Mouse (Mus musculus) limb, embryonic 10.5 days (tissue): Measurements from ENCODE around the gene Mogat1. TPM values are rescaled to one million over a fixed set of nuclear protein-coding genes. Genes with fewer than 3 reads are reported as not detected.
"Not testable (repeated sequence)": the region's sequence is repeated elsewhere in the genome, so short reads cannot be mapped to it uniquely, and the experiment has no call there.

ENCODE experiments used
- DNase-seq: peaks from one replicate; pipeline ENCODE4 v3.0.0-alpha.2; 2017; ENCODE audit warnings: low spot score
- H3K27ac ChIP-seq: fragments of 300-500 bp; sonication (generic); 2 replicates; pipeline ENCODE4 v1.5.1; 2016; ENCODE audit warnings: mild to moderate bottlenecking
- H3K27me3 ChIP-seq: fragments of 300-500 bp; sonication (generic); 2 replicates; pipeline ENCODE4 v1.6.1; 2016; ENCODE audit warnings: low read depth, mild to moderate bottlenecking; ENCODE audit not compliant: poor library complexity, severe bottlenecking
- H3K36me3 ChIP-seq: fragments of 300-500 bp; sonication (generic); 2 replicates; pipeline ENCODE4 v1.6.1; 2016; ENCODE audit warnings: mild to moderate bottlenecking, moderate library complexity
- H3K4me1 ChIP-seq: fragments of 300-500 bp; sonication (generic); 2 replicates; pipeline ENCODE4 v1.6.1; 2016
- H3K4me3 ChIP-seq: fragments of 300-500 bp; sonication (generic); 2 replicates; pipeline ENCODE4 v1.5.1; 2016; ENCODE audit warnings: mild to moderate bottlenecking, moderate library complexity
- H3K9me3 ChIP-seq: fragments of 300-500 bp; sonication (generic); replicated peaks from 2 replicates; pipeline ENCODE4 v1.6.1; 2016; ENCODE audit warnings: mild to moderate bottlenecking
- WGBS: fragments of 180-500 bp; shearing (Covaris S2); methylation state at CpG from one replicate; pipeline ENCODE4 v1.1.7; 2016; 5-methylcytosine and 5-hydroxymethylcytosine counted together
- polyA plus RNA-seq: library from polyadenylated mRNA; unstranded; fragments of >200 nt; fragmentation: Nextera tagmentation; extraction: Ambion mirVana; gene quantifications from 2 replicates; pipeline ENCODE4 v1.2.1, GENCODE M21; 2016

Gene Mogat1
- 0.19 and 0.34 TPM in 2 replicates for polyA plus RNA-seq

DNA sequence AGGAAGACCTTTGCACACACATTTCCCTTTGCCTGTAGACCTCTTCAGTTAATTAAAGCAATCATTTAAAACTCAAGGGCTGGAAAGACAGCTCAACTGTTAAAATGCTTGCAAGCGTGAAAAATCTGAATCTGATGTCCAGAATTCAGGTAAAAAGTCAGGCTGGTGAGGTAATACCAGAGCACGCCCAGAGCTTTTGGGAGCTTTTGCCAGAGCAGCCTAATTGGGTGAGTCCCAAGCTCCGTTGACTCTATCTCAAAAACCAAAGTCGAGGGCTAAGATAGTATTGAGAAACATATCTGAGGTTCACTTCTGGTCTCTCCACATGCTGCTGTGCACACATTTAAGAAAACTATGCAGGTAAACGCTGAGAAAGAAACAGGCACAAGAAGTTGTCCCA lies at the start of gene Mogat1:
TSS of gene Mogat1 (plus strand) at position 130 of the 400 bp plus-strand sequence.
- no peak for DNase-seq
- Histone ChIP-seq H3K4me3 (peak within 1 kb of the TSS; percentile 41), H3K36me3 (no peaks in the 10 kb centered on the region), H3K27me3 (peaks cover 20% of the 10 kb centered on the region; the same call in 1 of the 2 replicates), H3K9me3 (no peaks in the 10 kb centered on the region), H3K27ac (peak within 1 kb of the TSS; percentile 47), H3K4me1 (peaks cover 8% of the 10 kb centered on the region)
- WGBS = 72% methylated on average over 5 of the region's 5 CpGs

DNA sequence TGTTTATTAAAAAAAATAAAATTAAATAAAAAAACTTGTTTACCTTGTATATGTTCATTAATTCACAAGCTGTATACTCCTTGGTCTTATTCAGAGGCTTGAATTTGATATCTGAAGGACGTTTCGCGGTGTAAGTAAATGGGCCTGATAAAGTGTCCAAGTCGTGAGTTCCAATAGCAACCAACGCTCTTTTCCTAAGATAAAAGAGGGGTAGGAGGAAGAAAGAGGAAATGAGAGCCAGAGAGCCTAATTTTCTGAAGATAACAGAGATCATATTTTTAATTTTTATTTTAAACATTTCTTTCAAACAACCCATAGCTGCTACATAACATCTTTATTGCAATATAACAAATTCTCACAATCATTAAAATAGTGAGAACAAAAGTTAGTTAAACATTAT lies 38.4 kb upstream of the Mogat1 start:
- H3K27ac ChIP-seq = no peak overlapping the region
- H3K36me3 ChIP-seq = peaks cover 74% of the 10 kb centered on the region
- H3K27me3 ChIP-seq = no peaks in the 10 kb centered on the region
- no peak overlapping the region for H3K4me3 ChIP-seq
- H3K4me1 ChIP-seq = no peaks in the 10 kb centered on the region
- DNase-seq = no peak
- no peaks in the 10 kb centered on the region for H3K9me3 ChIP-seq
- 97% methylated on average over 5 of the region's 5 CpGs for WGBS

DNA sequence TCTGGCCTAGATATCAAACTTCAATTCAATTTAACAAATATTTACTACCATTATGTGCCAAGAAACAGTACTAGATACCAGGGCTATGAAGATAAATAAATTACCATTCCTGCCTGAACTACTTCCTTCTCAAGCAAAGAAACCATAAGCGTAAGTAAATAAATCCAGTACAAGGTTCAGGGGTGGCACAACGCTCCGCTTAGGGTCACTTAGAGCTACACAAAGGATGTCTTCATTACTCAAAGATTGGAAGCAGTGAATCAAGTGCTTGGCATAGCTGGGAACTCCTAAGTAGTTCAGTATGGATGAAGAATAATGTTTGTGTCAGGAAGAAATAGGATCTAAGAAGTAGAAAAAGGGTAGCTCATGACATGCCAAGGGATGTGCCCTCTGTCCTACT lies 27.4 kb upstream of the Mogat1 start:
- Histone ChIP-seq H3K27me3 (no peaks in the 10 kb centered on the region), H3K4me3 (no peak overlapping the region), H3K27ac (no peak overlapping the region), H3K36me3 (peaks cover 28% of the 10 kb centered on the region), H3K4me1 (peaks cover 12% of the 10 kb centered on the region), H3K9me3 (no peaks in the 10 kb centered on the region)
- no peak for DNase-seq
- 99% methylated on average over 3 of the region's 3 CpGs for WGBS

DNA sequence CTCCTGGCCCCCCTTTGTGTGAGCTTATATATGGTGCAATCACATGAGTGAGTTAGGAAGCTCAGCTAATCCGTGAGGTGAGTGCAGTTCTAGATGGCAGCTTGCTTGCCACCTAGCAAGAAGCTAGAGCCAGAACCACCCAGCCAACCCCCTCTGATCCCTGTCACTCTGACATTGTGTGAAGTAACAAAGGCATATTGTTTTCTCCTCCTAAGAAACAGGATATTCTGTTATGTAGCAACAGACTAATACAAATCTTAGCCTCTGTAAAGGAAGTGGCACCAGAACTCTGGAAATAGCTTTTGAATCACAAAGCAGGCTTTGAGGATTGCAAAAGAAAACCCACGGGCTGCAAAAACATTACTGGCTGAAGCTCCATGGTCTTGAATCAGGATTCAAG lies 26.4 kb upstream of the Mogat1 start:
- H3K27ac ChIP-seq = no peak overlapping the region
- DNase-seq = no peak
- WGBS = 83% methylated on average over 2 of the region's 2 CpGs
- peaks cover 23% of the 10 kb centered on the region for H3K36me3 ChIP-seq
- no peaks in the 10 kb centered on the region for H3K27me3 ChIP-seq
- no peak overlapping the region for H3K4me3 ChIP-seq
- peaks cover 13% of the 10 kb centered on the region for H3K4me1 ChIP-seq
- H3K9me3 ChIP-seq = no peaks in the 10 kb centered on the region

DNA sequence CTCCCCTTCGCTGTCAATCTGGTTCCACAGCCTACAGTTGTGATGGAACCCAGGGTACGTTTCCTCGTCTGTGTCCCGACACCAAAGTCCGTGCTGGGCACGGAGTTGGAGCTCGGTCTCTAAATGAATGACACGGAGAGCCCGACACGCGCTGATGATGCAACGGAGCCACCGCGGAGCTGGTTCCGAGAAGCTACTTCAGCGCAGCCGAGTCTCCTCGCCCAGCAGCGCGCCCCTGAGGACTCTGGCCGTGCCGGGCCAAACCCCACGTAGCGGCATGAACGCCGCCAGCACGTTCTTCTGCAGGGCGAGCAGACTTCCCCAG lies 22.4 kb upstream of the Mogat1 start:
- Histone ChIP-seq H3K4me3 (peak overlapping the region; percentile 98), H3K27ac (peak overlapping the region; percentile 96), H3K36me3 (peaks cover 6% of the 10 kb centered on the region; the same call in 1 of the 2 replicates), H3K9me3 (no peaks in the 10 kb centered on the region), H3K4me1 (peaks cover 18% of the 10 kb centered on the region), H3K27me3 (no peaks in the 10 kb centered on the region)
- DNase-seq = no peak
- 0% methylated on average over 28 of the region's 28 CpGs for WGBS

DNA sequence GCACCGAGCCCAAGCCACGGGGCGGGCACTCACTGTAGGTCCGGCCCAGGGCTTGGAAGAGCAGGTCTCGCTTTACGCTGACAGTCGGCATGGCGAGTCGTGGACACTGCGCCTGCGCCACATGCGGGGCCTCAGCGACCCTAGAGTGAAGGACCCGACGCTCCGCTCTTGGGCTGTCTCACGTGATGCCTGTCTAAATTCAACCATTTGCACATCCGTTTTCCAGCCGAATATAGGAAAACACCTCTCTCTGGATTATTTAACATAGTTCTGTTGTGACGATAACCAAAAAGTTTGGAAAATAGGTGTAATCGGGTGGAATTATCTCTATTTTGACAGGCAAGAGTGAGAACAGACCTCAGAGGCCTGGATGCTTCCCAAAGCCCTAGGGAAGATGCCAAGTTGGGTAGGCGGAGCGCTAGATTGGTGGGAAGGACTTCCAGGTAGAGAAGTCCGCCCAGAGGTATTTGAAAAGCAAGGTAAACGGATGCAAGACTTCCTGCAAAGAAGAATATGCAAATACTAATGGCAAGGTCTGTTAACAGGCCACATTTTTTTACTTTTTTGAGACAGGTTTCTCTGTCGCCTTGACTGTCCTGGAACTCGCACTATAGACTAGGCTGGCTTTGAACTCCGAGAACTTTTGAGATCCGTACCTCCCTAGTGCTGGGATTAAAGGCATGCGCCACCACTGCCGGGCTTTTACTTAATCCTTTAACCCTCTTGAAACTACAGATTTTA lies 21.9 kb upstream of the Mogat1 start, which contains the start of gene Farsb:
TSS of gene Farsb (minus strand) at position 146 of the 741 bp plus-strand sequence.
- H3K27me3 ChIP-seq = no peaks in the 10 kb centered on the region
- whole genome bisulfite sequencing = under 1% methylated on average over 31 of the region's 31 CpGs
- peaks cover 18% of the 10 kb centered on the region for H3K4me1 ChIP-seq
- no peaks in the 10 kb centered on the region for H3K9me3 ChIP-seq
- H3K27ac ChIP-seq = peak within 1 kb of the TSS; percentile 96
- peak within 1 kb of the TSS; percentile 98 for H3K4me3 ChIP-seq
- peak; percentile 91 for DNase-seq
- peaks cover 6% of the 10 kb centered on the region; the same call in 1 of the 2 replicates for H3K36me3 ChIP-seq

DNA sequence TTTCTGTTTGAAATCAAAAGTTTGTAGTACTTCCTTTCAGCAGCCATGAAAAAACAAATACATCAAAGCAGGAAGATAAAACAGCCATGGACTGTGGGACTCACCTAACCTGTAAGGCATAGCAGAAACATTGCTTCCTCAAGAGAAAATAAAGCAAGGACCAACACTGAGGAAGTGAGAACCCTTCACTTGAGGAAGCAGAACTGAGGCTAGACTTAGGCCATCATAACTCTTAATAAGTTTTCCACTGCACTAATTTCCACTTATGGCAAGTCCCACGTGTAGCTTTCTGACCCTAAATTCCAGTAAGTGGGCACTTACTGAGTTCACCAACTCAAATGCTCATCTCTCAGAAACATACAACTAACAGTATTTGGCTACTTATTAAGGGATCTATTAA lies 20.6 kb upstream of the Mogat1 start:
- WGBS = 81% methylated on average over 1 of the region's 1 CpGs
- no peaks in the 10 kb centered on the region for H3K27me3 ChIP-seq
- no peaks in the 10 kb centered on the region for H3K9me3 ChIP-seq
- DNase-seq = no peak
- peaks cover 6% of the 10 kb centered on the region; the same call in 1 of the 2 replicates for H3K36me3 ChIP-seq
- H3K4me3 ChIP-seq = no peak overlapping the region
- H3K27ac ChIP-seq = no peak overlapping the region
- peaks cover 18% of the 10 kb centered on the region for H3K4me1 ChIP-seq

DNA sequence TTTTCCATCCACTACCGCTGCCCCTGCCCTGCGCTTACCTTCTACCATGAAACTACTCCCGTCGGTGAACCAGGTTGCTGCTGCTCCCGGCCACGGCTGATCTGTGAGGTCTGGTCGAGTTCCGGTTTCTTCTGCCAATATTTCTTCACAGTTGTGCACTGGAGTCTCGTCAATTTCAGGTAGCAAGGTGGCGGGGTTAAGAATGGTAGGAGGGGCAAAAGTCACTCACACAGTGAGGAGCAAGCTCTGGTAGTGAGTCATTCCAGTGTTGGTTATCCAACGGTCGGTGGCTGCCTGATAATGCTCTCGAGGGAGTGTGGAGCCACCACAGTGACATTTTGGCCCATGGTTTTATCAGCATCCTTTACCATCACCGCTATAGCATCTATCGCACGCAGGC lies 9.8 kb upstream of the Mogat1 start:
- no peak overlapping the region for H3K4me3 ChIP-seq
- no peaks in the 10 kb centered on the region for H3K9me3 ChIP-seq
- DNase-seq = no peak
- no peak overlapping the region for H3K27ac ChIP-seq
- 91% methylated on average over 16 of the region's 16 CpGs for WGBS
- no peaks in the 10 kb centered on the region for H3K4me1 ChIP-seq
- no peaks in the 10 kb centered on the region for H3K36me3 ChIP-seq
- no peaks in the 10 kb centered on the region for H3K27me3 ChIP-seq

DNA sequence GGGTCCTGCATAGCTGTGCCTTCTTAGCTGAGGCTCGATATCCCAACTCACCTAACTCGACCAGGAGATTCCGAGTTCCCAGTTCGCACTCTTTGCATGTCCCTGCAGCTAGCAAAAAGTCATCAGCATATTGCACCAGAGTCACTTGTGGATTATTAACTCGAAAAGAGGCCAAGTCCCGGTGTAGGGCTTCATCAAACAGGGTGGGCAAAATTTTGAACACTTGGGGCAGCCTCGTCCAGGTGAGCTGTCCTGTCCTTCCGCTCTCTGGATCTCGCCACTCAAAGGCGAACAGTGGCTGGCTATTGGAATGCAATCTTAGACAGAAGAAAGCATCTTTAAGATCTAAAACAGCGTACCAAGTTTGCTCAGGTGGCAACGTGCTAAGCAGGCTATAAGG lies 8.9 kb upstream of the Mogat1 start:
- H3K9me3 ChIP-seq, H3K27me3 ChIP-seq, H3K36me3 ChIP-seq, H3K4me3 ChIP-seq, H3K4me1 ChIP-seq, DNase-seq, H3K27ac ChIP-seq: not testable (repeated sequence)
- WGBS = 90% methylated on average over 12 of the region's 12 CpGs

DNA sequence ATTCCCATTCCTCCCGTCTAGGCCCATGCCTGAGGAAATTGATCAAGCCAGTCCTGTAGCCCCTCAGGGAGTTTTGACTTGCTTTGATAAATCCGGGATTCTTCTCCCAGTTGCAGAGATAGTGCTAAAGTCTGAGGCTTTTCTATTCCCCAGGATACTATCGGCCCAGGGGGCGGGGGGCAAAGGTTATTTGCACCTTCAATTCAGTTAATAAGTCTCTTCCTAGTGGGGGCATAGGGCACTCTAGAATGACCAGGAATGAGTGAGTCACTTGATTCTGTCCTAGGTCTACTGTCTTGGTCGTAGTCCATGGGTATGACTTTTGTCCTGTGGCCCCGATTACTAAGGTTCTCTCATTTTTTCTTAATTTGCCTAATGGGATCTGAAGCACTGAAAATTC lies 8.3 kb upstream of the Mogat1 start:
- Histone ChIP-seq H3K36me3 (no peaks in the 10 kb centered on the region), H3K4me3 (no peak overlapping the region), H3K4me1 (no peaks in the 10 kb centered on the region), H3K9me3 (no peaks in the 10 kb centered on the region), H3K27me3 (no peaks in the 10 kb centered on the region), H3K27ac (no peak overlapping the region)
- DNase-seq = no peak
- 90% methylated on average over 6 of the region's 6 CpGs for WGBS

DNA sequence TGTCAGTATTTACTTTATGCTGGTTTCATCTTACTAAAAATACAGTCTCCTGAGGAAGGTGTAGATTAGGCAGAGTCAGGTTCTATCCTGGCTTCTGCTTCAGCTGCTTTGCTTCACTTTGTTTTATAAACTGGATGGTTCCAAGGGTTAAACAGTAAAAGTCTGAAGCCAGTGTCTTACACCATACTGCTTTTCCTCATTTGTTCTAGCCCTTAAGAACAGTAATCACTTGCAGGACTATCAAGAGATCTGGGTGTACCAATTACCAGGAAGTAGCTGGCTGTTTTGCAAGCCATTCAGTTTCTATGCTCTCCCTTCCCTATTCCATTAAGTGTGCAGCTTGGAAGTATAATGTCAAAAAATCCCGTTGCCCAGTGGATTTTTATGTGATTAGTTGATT lies 3.7 kb upstream of the Mogat1 start:
- H3K4me3 ChIP-seq = no peak overlapping the region

DNA sequence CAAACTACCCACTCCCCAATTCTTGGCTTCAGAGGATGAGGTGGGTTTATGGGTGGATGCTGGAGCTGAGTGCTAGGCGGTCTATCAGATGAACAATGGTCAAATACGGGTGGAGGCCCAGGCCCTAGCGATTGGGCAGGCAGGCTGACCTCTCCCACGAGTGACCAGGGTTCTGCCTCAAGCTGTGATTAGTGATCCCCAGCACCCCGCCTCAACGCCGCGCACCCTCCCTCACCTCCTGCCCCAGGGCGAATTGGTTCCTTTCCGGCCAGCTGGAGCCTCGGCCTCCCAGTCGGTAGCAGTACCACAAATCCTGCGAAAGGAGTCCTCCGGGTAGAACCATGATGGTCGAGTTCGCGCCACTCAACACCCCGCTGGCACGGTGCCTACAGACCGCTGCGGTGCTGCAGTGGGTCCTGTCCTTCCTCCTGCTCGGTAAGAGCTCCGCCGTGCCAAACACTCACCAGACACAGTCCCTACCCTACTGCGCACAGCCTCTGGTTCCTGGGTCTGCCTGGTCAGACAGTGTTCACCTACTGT lies 900 bp downstream of the Mogat1 start, which contains the start of gene BC035947:
TSS of gene BC035947 (minus strand) at position 538 of the 540 bp plus-strand sequence.
- peaks cover 8% of the 10 kb centered on the region for H3K4me1 ChIP-seq
- DNase-seq = peak; percentile 59
- WGBS = 3% methylated on average over 25 of the region's 25 CpGs
- H3K27ac ChIP-seq = peak within 1 kb of the TSS; percentile 47
- H3K27me3 ChIP-seq = peaks cover 20% of the 10 kb centered on the region; the same call in 1 of the 2 replicates
- no peaks in the 10 kb centered on the region for H3K9me3 ChIP-seq
- peak within 1 kb of the TSS; percentile 41 for H3K4me3 ChIP-seq
- H3K36me3 ChIP-seq = no peaks in the 10 kb centered on the region

More for the DNA sequence above, 3.7 kb upstream of the Mogat1 start:
- Histone ChIP-seq H3K4me1 (peaks cover 8% of the 10 kb centered on the region), H3K27me3 (peaks cover 20% of the 10 kb centered on the region; the same call in 1 of the 2 replicates), H3K9me3 (no peaks in the 10 kb centered on the region), H3K36me3 (no peaks in the 10 kb centered on the region), H3K27ac (no peak overlapping the region)
- 78% methylated on average over 1 of the region's 1 CpGs for WGBS
- DNase-seq = no peak

DNA sequence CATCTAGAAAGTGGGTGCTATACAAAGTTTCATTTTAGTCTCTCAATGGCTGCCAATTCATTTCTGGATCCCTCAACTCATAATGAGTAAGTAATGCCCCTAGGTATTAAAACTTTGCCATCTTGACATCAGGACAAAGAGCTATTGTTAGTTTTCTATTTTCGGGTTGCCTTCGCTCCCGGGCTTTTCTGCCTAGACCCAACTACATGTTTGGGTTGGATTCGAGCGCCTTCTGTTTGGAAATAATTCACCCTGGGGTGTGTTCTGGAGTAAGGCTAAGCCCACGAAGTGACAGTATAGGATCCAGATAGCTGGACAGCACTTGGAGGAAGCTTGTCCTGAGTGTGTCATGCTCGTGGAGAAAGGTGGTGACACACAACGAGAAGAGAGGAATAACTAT lies 2.0 kb downstream of the Mogat1 start:
- H3K27me3 ChIP-seq = peaks cover 20% of the 10 kb centered on the region; the same call in 1 of the 2 replicates
- no peak overlapping the region for H3K4me3 ChIP-seq
- H3K9me3 ChIP-seq = no peaks in the 10 kb centered on the region
- 82% methylated on average over 8 of the region's 8 CpGs for WGBS
- no peak for DNase-seq
- no peaks in the 10 kb centered on the region for H3K36me3 ChIP-seq
- no peak overlapping the region for H3K27ac ChIP-seq
- H3K4me1 ChIP-seq = peaks cover 8% of the 10 kb centered on the region
